Mouse (Mus musculus): ENCODE data around the gene Maml2. TPM values are rescaled to one million over a fixed set of nuclear protein-coding genes. Genes with fewer than 3 reads are reported as not detected.

Maml2 gene
- polyA plus RNA-seq, 1 experiment from 2014 or later, result 5.0 TPM

DNA sequence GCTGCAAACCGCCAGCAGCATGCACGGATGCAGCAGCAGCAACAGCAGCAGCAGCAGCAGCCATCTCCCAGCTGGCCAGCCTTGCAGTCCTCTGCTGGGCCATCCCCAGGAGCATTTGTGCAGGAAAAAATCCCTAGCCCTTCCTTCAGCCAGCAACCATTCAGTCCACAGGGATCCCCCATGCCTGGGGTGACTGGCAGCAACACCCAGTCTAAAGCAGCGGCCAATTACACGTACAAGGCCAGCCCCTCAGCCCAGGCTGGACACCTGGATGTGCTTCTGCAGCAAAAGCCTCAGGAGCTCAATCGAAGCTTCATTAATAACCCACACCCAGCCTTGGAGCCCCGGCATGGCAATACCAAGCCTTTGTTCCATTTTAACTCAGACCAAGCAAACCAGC, 323.0 kb downstream of the Maml2 start:
- Histone ChIP-seq H3K9me3 (ENCODE audit: control insufficient read depth, low read length) (no peaks in the 10 kb centered on the region), H3K4me3 (ENCODE audit: low read length) (no peak overlapping the region), H3K4me1 (ENCODE audit: control insufficient read depth, insufficient read depth, low read length) (peaks cover 3% of the 10 kb centered on the region; the same call in 1 of the 2 replicates), H3K36me3 (ENCODE audit: control insufficient read depth, insufficient read depth, low read length) (0 out of 2 replicates have a peak, but pooled peaks cover 5% of the 10 kb centered on the region), H3K9ac (ENCODE audit: low read depth, low read length) (no peak overlapping the region), H3K27ac (ENCODE audit: low read length) (no peak overlapping the region), H3K27me3 (replicated peaks; ENCODE audit: control insufficient read depth, insufficient read depth, low read length) (no peaks in the 10 kb centered on the region), H3K4me2 (ENCODE audit: low read depth, low read length) (no peak overlapping the region)
- 83% methylated on average over 6 of the region's 6 CpGs for WGBS
- ATAC-seq, result no peak

DNA sequence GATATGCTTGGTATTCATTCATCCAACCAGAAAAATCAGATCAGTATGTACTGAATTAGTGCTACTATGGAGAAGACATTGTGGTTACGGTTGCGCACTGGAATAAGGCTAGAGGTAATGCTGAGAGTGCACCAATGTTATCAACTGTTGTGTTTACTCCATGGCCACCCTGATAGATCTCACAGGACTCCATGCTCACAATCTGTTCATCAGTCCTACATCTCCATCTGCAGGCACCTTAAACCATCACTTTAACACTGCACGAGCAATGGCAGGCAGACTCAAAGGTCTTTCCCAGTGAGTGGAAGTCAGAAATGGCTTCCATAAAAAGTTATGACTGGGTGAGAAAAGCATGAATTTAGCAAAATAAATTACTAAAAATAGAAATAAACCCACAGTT, 324.2 kb downstream of the Maml2 start:
- no peak for ATAC-seq
- Histone ChIP-seq H3K4me2 (ENCODE audit: low read depth, low read length) (no peak overlapping the region), H3K27me3 (replicated peaks; ENCODE audit: control insufficient read depth, insufficient read depth, low read length) (no peaks in the 10 kb centered on the region), H3K4me3 (ENCODE audit: low read length) (no peak overlapping the region), H3K4me1 (ENCODE audit: control insufficient read depth, insufficient read depth, low read length) (peaks cover 3% of the 10 kb centered on the region; the same call in 1 of the 2 replicates), H3K36me3 (ENCODE audit: control insufficient read depth, insufficient read depth, low read length) (0 out of 2 replicates have a peak, but pooled peaks cover 5% of the 10 kb centered on the region), H3K27ac (ENCODE audit: low read length) (no peak overlapping the region), H3K9ac (ENCODE audit: low read depth, low read length) (no peak overlapping the region), H3K9me3 (ENCODE audit: control insufficient read depth, low read length) (no peaks in the 10 kb centered on the region)
- WGBS, result 84% methylated on average over 3 of the region's 3 CpGs

DNA sequence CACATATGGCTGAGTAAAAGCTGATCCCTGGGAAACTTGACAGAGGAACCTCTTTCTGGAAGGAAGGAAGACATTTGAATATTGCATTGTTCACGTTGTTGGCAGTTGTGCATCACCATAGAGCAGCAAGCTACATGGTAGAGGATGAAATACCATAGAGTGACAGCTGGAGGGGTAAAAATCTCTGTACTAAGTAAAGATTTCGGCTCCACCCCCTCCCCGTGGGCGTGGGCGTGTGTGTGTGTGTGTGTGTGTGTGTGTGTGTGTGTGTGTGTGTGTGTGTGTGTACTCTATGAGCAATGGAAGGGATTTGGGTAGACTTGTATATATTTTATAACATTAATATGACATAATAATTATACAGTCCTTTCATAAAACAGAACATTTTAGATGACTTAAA, 324.7 kb downstream of the Maml2 start:
- Histone ChIP-seq H3K27ac (ENCODE audit: low read length) (no peak overlapping the region), H3K36me3 (ENCODE audit: control insufficient read depth, insufficient read depth, low read length) (0 out of 2 replicates have a peak, but pooled peaks cover 5% of the 10 kb centered on the region), H3K27me3 (replicated peaks; ENCODE audit: control insufficient read depth, insufficient read depth, low read length) (no peaks in the 10 kb centered on the region), H3K4me1 (ENCODE audit: control insufficient read depth, insufficient read depth, low read length) (peaks cover 3% of the 10 kb centered on the region; the same call in 1 of the 2 replicates), H3K9me3 (ENCODE audit: control insufficient read depth, low read length) (no peaks in the 10 kb centered on the region), H3K4me3 (ENCODE audit: low read length) (no peak overlapping the region), H3K9ac (ENCODE audit: low read depth, low read length) (no peak overlapping the region), H3K4me2 (ENCODE audit: low read depth, low read length) (no peak overlapping the region)
- ATAC-seq, result no peak
- WGBS, result 67% methylated on average over 5 of the region's 5 CpGs

DNA sequence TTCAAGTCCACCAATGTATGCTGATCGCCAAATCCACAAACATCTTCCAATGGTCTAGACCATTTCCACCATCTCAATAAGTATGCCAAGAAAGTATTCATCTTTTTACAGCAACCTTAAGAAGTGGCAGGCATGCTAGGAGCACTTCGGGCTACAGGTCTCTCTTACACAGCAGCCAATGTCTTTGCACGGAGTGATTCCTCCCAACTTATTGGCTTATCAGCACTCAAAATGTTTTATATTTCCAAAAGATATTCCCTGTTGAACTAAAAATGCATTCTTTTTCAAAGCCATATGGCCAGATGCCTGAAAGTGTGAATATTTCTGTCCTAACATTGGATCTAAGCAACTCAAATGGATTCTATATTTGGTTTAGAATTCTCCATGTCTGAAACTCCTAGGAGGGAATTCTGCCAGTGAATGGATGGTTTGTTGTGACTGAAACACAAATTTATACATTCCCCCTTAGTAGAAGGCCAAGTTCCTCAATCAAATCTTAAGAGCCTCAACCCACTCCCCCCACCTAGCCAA, 326.2 kb downstream of the Maml2 start:
- Histone ChIP-seq H3K27me3 (replicated peaks; ENCODE audit: control insufficient read depth, insufficient read depth, low read length) (no peaks in the 10 kb centered on the region), H3K27ac (ENCODE audit: low read length) (no peak overlapping the region), H3K4me3 (ENCODE audit: low read length) (no peak overlapping the region), H3K9ac (ENCODE audit: low read depth, low read length) (no peak overlapping the region), H3K36me3 (ENCODE audit: control insufficient read depth, insufficient read depth, low read length) (0 out of 2 replicates have a peak, but pooled peaks cover 5% of the 10 kb centered on the region), H3K4me2 (ENCODE audit: low read depth, low read length) (no peak overlapping the region), H3K9me3 (ENCODE audit: control insufficient read depth, low read length) (no peaks in the 10 kb centered on the region), H3K4me1 (ENCODE audit: control insufficient read depth, insufficient read depth, low read length) (no peaks in the 10 kb centered on the region)
- 87% methylated on average over 3 of the region's 3 CpGs for WGBS
- ATAC-seq, result no peak

DNA sequence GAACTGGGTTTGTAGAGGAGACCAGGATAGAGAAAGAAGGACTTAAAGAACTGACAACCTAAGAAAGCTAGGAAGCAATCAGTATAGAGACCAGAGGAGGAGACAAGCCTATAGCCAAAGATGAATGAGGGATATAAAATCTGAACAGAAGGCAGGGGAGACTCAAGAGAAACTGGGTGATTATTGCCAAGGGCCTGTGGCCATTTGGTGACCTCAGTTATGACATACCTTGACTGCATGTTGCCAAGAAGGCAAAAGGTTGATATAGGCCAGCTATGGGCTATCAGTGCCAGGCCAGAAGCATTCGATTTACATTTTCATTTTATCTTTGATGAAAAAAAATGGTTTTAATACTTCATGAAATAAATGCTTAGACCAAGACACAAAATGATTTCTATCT, 327.0 kb downstream of the Maml2 start:
- no peak overlapping the region for H3K4me2 ChIP-seq (ENCODE audit: low read depth, low read length)
- H3K9ac ChIP-seq (ENCODE audit: low read depth, low read length), result no peak overlapping the region
- no peaks in the 10 kb centered on the region for H3K4me1 ChIP-seq (ENCODE audit: control insufficient read depth, insufficient read depth, low read length)
- 0 out of 2 replicates have a peak, but pooled peaks cover 5% of the 10 kb centered on the region for H3K36me3 ChIP-seq (ENCODE audit: control insufficient read depth, insufficient read depth, low read length)
- H3K4me3 ChIP-seq (ENCODE audit: low read length), result no peak overlapping the region
- WGBS, result 88% methylated on average over 1 of the region's 1 CpGs
- no peaks in the 10 kb centered on the region for H3K27me3 ChIP-seq (replicated peaks; ENCODE audit: control insufficient read depth, insufficient read depth, low read length)
- H3K9me3 ChIP-seq (ENCODE audit: control insufficient read depth, low read length), result no peaks in the 10 kb centered on the region
- no peak for ATAC-seq
- H3K27ac ChIP-seq (ENCODE audit: low read length), result no peak overlapping the region

DNA sequence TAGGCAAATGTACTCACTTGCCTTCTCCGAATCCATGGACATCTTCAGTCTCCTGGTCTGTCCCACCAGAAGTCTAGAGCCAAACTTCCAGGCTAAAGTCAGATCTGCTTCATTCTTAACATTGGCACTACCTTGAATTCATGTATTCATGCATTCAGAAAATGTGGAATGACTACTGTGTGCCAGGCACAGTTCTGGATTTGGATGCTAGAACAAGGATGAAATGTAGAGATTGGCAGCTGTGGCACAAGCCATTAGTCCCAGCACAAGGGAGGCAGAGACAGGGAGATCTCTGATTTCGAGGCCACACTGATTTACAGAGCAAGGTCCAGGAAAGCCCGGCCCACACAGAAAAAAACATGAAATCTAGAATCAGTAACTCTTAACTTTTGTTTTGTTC, 327.5 kb downstream of the Maml2 start:
- H3K36me3 ChIP-seq (ENCODE audit: control insufficient read depth, insufficient read depth, low read length), result 0 out of 2 replicates have a peak, but pooled peaks cover 5% of the 10 kb centered on the region
- H3K27ac ChIP-seq (ENCODE audit: low read length), result no peak overlapping the region
- 89% methylated on average over 3 of the region's 3 CpGs for WGBS
- H3K4me2 ChIP-seq (ENCODE audit: low read depth, low read length), result no peak overlapping the region
- no peaks in the 10 kb centered on the region for H3K9me3 ChIP-seq (ENCODE audit: control insufficient read depth, low read length)
- no peak overlapping the region for H3K9ac ChIP-seq (ENCODE audit: low read depth, low read length)
- H3K27me3 ChIP-seq (replicated peaks; ENCODE audit: control insufficient read depth, insufficient read depth, low read length), result no peaks in the 10 kb centered on the region
- ATAC-seq, result no peak
- no peaks in the 10 kb centered on the region for H3K4me1 ChIP-seq (ENCODE audit: control insufficient read depth, insufficient read depth, low read length)
- H3K4me3 ChIP-seq (ENCODE audit: low read length), result no peak overlapping the region

DNA sequence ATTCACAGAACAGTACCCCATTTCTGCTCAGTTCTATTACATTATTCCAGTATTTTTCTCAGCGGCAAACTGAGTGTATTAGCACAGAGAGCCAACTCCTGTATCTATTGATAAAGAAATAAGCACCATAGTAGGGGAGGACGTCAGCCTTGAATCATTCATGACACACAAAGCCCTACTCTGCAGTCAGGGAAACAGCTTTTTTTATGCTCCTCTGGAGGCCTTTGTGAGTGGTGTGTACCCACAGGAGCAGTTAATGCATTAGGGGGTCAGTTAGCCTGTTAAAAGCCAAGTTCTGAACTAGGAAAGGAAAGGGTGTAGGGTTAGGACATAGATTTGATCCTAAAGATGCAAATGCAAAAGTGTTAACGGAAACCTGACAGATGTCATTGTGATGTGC, 328.7 kb downstream of the Maml2 start:
- Histone ChIP-seq H3K36me3 (ENCODE audit: control insufficient read depth, insufficient read depth, low read length) (no peaks in the 10 kb centered on the region), H3K4me2 (ENCODE audit: low read depth, low read length) (no peak overlapping the region), H3K9me3 (ENCODE audit: control insufficient read depth, low read length) (no peaks in the 10 kb centered on the region), H3K4me3 (ENCODE audit: low read length) (no peak overlapping the region), H3K27ac (ENCODE audit: low read length) (no peak overlapping the region), H3K27me3 (replicated peaks; ENCODE audit: control insufficient read depth, insufficient read depth, low read length) (no peaks in the 10 kb centered on the region), H3K4me1 (ENCODE audit: control insufficient read depth, insufficient read depth, low read length) (no peaks in the 10 kb centered on the region), H3K9ac (ENCODE audit: low read depth, low read length) (no peak overlapping the region)
- no peak for ATAC-seq
- WGBS, result 78% methylated on average over 3 of the region's 3 CpGs

DNA sequence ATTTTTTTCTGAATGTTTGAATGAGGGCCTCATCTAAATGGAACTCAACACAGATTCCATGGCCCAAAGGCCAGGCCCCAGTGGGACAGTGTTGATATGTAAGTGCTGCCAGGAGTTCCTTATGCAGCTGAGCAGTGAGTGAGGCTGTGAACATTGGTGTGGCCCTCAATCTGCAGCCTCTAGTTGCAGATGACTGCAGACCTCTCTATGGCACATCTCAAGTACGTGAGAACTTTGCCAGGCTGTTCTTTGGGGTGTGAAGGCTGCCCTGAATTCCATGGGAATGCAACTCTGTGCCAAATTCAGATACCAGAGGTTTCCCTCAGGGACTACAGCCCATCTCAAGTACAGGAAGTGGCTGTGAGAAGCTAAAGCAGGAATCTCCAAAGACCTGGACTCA, 335.6 kb downstream of the Maml2 start:
- Histone ChIP-seq H3K9me3 (ENCODE audit: control insufficient read depth, low read length) (no peaks in the 10 kb centered on the region), H3K9ac (ENCODE audit: low read depth, low read length) (no peak overlapping the region), H3K27ac (ENCODE audit: low read length) (no peak overlapping the region), H3K4me1 (ENCODE audit: control insufficient read depth, insufficient read depth, low read length) (no peaks in the 10 kb centered on the region), H3K4me2 (ENCODE audit: low read depth, low read length) (no peak overlapping the region), H3K27me3 (replicated peaks; ENCODE audit: control insufficient read depth, insufficient read depth, low read length) (no peaks in the 10 kb centered on the region), H3K4me3 (ENCODE audit: low read length) (no peak overlapping the region), H3K36me3 (ENCODE audit: control insufficient read depth, insufficient read depth, low read length) (no peaks in the 10 kb centered on the region)
- WGBS, result 62% methylated on average over 1 of the region's 1 CpGs
- no peak for ATAC-seq

DNA sequence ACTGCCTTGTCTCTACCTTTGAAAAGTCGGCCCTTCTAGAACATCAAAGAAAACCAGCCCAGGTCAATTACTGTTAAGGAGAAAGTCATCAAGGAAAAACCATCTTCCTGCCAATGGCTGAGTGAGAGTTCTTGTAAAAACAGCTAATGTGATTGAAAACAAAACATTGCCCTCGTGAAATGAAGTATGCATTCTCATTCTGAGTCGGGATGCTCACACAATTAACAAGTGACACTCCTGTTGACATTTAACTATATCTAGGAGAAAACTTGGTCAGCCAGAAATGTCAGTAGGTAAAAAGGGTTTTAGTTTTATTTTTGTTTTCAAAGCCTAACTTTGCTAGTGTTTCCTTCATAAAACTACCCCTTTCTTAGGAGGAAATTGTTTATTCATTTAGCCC, 341.9 kb downstream of the Maml2 start:
- ATAC-seq, result no peak
- Histone ChIP-seq H3K4me1 (ENCODE audit: control insufficient read depth, insufficient read depth, low read length) (no peaks in the 10 kb centered on the region), H3K4me2 (ENCODE audit: low read depth, low read length) (no peak overlapping the region), H3K9me3 (ENCODE audit: control insufficient read depth, low read length) (no peaks in the 10 kb centered on the region), H3K27me3 (replicated peaks; ENCODE audit: control insufficient read depth, insufficient read depth, low read length) (no peaks in the 10 kb centered on the region), H3K4me3 (ENCODE audit: low read length) (no peak overlapping the region), H3K9ac (ENCODE audit: low read depth, low read length) (no peak overlapping the region), H3K27ac (ENCODE audit: low read length) (no peak overlapping the region), H3K36me3 (ENCODE audit: control insufficient read depth, insufficient read depth, low read length) (no peaks in the 10 kb centered on the region)
- WGBS, result 49% methylated on average over 3 of the region's 3 CpGs

DNA sequence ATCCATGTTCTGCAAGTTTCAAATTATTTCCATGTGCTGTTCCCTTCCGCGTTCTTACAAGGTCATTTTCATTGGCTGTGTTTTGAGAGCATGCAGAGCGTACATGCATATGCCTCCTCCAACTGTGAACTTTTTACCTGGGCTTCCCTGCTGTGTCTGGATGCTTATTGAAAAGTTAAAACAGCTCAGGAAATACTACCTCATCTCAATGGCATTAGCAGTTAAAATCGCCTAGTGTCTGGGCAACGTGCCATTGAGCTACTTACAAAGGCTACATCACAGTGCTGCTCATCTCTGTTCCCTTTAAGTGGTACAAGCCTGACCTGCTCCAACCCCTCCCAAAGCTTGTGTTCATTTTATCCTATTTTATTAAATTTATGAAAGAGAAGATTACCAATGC, 347.4 kb downstream of the Maml2 start:
- H3K4me3 ChIP-seq (ENCODE audit: low read length), result no peak overlapping the region
- no peaks in the 10 kb centered on the region for H3K36me3 ChIP-seq (ENCODE audit: control insufficient read depth, insufficient read depth, low read length)
- H3K4me2 ChIP-seq (ENCODE audit: low read depth, low read length), result no peak overlapping the region
- WGBS, result 51% methylated on average over 5 of the region's 5 CpGs
- H3K4me1 ChIP-seq (ENCODE audit: control insufficient read depth, insufficient read depth, low read length), result no peaks in the 10 kb centered on the region
- no peaks in the 10 kb centered on the region for H3K9me3 ChIP-seq (ENCODE audit: control insufficient read depth, low read length)
- no peak overlapping the region for H3K27ac ChIP-seq (ENCODE audit: low read length)
- no peak for ATAC-seq
- no peaks in the 10 kb centered on the region for H3K27me3 ChIP-seq (replicated peaks; ENCODE audit: control insufficient read depth, insufficient read depth, low read length)
- no peak overlapping the region for H3K9ac ChIP-seq (ENCODE audit: low read depth, low read length)

All from intestine, embryonic 16.5 days (tissue).